Mouse (Mus musculus): ENCODE measurements around the gene Mndal.

DNA sequence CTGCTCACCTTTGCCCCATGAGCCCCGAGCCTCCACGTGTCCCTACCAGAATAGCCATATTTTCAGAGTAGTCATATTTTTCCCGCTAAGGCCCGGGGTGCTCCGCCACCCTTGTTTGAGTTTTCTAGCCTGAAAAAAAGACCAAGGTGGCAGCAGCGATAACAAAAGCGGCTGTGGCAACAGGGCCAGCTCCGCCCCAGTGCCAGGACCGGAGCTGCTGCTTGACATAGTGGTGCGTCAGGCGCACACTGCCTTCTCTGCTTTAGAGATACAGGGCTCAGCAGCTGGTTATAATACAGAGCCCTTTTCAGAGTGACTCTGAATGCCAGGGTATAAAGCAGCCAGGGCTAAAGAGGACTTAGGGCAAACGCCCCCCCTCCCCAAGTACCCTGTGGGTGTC, 75.8 kb downstream of the Mndal start:
- TF ChIP-seq POLR2A (IDR thresholded peaks at IDR 0.05; ENCODE audit: low read depth, low read length) (no peak), CTCF (IDR thresholded peaks at IDR 0.05; ENCODE audit: extremely low read depth, insufficient read depth, insufficient read length, insufficient replicate concordance) (no peak)

Measured in spleen, adult 2 months (tissue).